Mouse (Mus musculus) gastrocnemius, postnatal 4 days (tissue): ENCODE data around the gene Timp1. TPM values are rescaled to one million over a fixed set of nuclear protein-coding genes. Genes with fewer than 3 reads are reported as not detected.

Source experiments
- DNase-seq, 2 experiments: peaks; one replicate each; pipeline ENCODE4 v3.0.0; 2021 to 2022; ENCODE audit warnings: low spot score in 2 of 2, mixed read lengths in 2 of 2
- microRNA-seq: library from miRNA; unstranded; fragments of <30 nt; microRNA quantifications from one replicate; pipeline ENCODE4 v1.2.0, GENCODE M21; 2021
- total RNA-seq, 2 experiments: library from RNA; stranded (reverse); gene quantifications; 2 replicates each; pipeline ENCODE4 v1.2.3; 2021

Gene Timp1
- total RNA-seq, 2 experiments from 2014 or later = 8.4 to 13.7 TPM

- DNase-seq = no peak
These were observed 51.4 kb downstream of the Timp1 start for GRCm38 (mm10) chrX:20921366-20921765.

- no peak for DNase-seq
These were observed 53.5 kb downstream of the Timp1 start for GRCm38 (mm10) chrX:20923506-20923905.

Small RNA genes lying within 50 kb of the gene (microRNA-seq; reads per million reads assigned to microRNA genes)
- gene Gm24824 = not detected
- gene Mir5617 = not detected

Other genes starting within 250 kb of the Timp1 start
- gene Uba1, start 211.8 kb upstream of the Timp1 start, total RNA-seq = 100 to 1,000 TPM; 200 to 208 TPM
- gene Cdk16, start 182.2 kb upstream of the Timp1 start, total RNA-seq = 100 to 1,000 TPM; 144 to 145 TPM
- gene Usp11, start 166.3 kb upstream of the Timp1 start, total RNA-seq = 10 to 100 TPM; 19.6 to 23.3 TPM
- 10 to 100 TPM; 86.6 to 92.4 TPM for gene Araf, start 72.4 kb upstream of the Timp1 start, total RNA-seq
- gene Syn1, start 50.8 kb downstream of the Timp1 start, total RNA-seq = under 1 TPM; 0.13 to 0.29 TPM
- 10 to 100 TPM; 10.3 to 10.5 TPM for gene Cfp, start 61.4 kb downstream of the Timp1 start, total RNA-seq
- gene Elk1, start 80.4 kb downstream of the Timp1 start, total RNA-seq = 10 to 100 TPM; 12.2 to 12.7 TPM
- 10 to 100 TPM; 22.5 to 24.8 TPM for gene Uxt, start 91.9 kb downstream of the Timp1 start, total RNA-seq
- gene Zfp182, start 192.2 kb downstream of the Timp1 start, total RNA-seq = 1 to 10 TPM; 5.4 to 7.4 TPM
- gene Spaca5, start 198.2 kb downstream of the Timp1 start, total RNA-seq = not detected
- gene Zfp300, start 219.4 kb downstream of the Timp1 start, total RNA-seq = 1 to 10 TPM; 1.2 to 1.5 TPM
- not detected for gene Ssxa1, start 245.7 kb downstream of the Timp1 start, total RNA-seq